Comparison of ENCODE assay signal across 8 mouse cellular contexts in the genomic region with DNA sequence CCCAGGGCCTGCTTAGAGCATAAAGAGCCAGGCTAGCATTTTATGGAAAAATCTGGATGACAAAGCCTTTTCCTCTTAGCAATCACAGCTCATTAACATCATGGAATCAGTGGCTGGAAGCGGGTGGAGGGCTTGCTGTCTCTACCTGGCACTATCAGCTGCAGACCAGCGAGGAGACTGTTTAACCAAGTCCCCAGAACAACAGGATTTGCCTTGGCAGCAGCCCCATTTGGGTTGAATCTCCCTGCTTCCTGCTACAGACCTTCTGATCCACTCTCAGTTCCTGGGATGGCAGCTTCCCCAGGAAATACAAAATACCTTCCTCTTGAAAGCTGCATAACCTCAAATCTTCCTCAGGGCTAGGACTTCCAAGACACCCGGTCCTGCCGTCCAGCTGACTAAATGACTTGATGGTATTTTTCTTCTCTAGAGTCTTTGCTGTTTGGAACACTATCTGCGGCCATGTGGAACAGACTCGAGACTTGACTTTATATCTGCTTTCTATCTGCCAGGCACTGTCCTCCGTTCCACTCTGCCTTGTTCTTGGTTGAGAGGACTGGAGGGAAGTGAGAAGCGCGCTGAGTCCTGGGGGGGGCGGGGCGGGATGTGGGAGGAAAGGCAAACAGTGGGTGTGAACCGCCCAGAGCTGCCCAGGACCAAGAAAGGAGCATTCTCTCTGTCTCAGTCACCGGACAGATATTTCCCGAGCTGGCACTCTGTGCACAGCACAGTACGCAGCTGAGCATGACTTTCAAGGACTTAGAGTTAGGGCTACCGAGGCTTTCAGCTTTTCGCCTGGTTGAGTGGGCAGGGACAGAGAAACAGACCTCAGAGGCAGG. TPM values are rescaled to one million over a fixed set of nuclear protein-coding genes. Genes with fewer than 3 reads are reported as not detected.
DNase-seq lines count a peak whose midpoint lies in the region; ATAC-seq and TF ChIP-seq lines count a peak whose summit lies in the region.

No protein-coding gene starts in this region.

- H3K9me3 ChIP-seq in embryonic facial prominence, embryonic 12.5 days, result no peaks in the 10 kb centered on the region
- H3K9me3 ChIP-seq in heart, embryonic 14.5 days (ENCODE audit: control insufficient read depth, low read length), result no peaks in the 10 kb centered on the region
- H3K9me3 ChIP-seq in kidney, embryonic 16.5 days (ENCODE audit: low read length), result no peaks in the 10 kb centered on the region

- peaks cover 34% of the 10 kb centered on the region for H3K4me1 ChIP-seq in embryonic facial prominence, embryonic 12.5 days
- H3K4me1 ChIP-seq in heart, embryonic 14.5 days (ENCODE audit: control insufficient read depth in 2 of 2, insufficient read depth in 2 of 2, low read length in 2 of 2), result peaks cover 23 to 33% of the 10 kb centered on the region in 2 experiments
- peaks cover 43% of the 10 kb centered on the region for H3K4me1 ChIP-seq in kidney, embryonic 16.5 days (ENCODE audit: insufficient read depth, low read length)
- H3K4me1 ChIP-seq in small intestine, adult 2 months (ENCODE audit: control insufficient read depth, insufficient read depth, insufficient read length, low read length), result peaks cover 6% of the 10 kb centered on the region

- DNase-seq in 416B (ENCODE audit: low read depth), result peak; percentile 36
- peak; percentile 86 for DNase-seq in adrenal gland, adult 2 months
- DNase-seq in thymus, postnatal 14 days, result no peak

- no peak for TF ChIP-seq POLR2A in small intestine, adult 2 months (IDR thresholded peaks at IDR 0.05; ENCODE audit: low read depth, low read length)

- no peaks in the 10 kb centered on the region for H3K27me3 ChIP-seq in embryonic facial prominence, embryonic 12.5 days
- no peaks in the 10 kb centered on the region for H3K27me3 ChIP-seq in heart, embryonic 14.5 days (ENCODE audit: control insufficient read depth, insufficient read depth, low read length)
- H3K27me3 ChIP-seq in kidney, embryonic 16.5 days (ENCODE audit: insufficient read depth, low read length), result no peaks in the 10 kb centered on the region
- no peaks in the 10 kb centered on the region for H3K27me3 ChIP-seq in small intestine, adult 2 months (ENCODE audit: control insufficient read depth, insufficient read depth, low read length)

- ATAC-seq in embryonic facial prominence, embryonic 12.5 days (ENCODE audit: insufficient number of reproducible peaks, insufficient read depth, low FRiP score, low TSS enrichment), result peak; percentile 31; the same call in 1 of the 2 replicates
- peak; percentile 72 for ATAC-seq in heart, embryonic 14.5 days (ENCODE audit: insufficient number of reproducible peaks, insufficient read depth, low FRiP score, low read depth)
- ATAC-seq in kidney, embryonic 16.5 days (ENCODE audit: low FRiP score, low TSS enrichment), result peak; percentile 86

- 11% methylated on average over 15 of the region's 17 CpGs for WGBS in embryonic facial prominence, embryonic 12.5 days
- WGBS in heart, embryonic 14.5 days, result 10% methylated on average over 13 of the region's 17 CpGs
- 6% methylated on average over 13 of the region's 17 CpGs for WGBS in kidney, embryonic 16.5 days
- 14% methylated on average over 9 of the region's 17 CpGs for WGBS in macrophage (ENCODE audit: missing documents)
- WGBS in small intestine, adult 2 months, result 4% methylated on average over 14 of the region's 17 CpGs

- no peak for TF ChIP-seq CTCF in small intestine, adult 2 months (IDR thresholded peaks at IDR 0.05; ENCODE audit: extremely low read depth, insufficient read length, insufficient replicate concordance, low read depth, low read length)

- H3K36me3 ChIP-seq in embryonic facial prominence, embryonic 12.5 days, result no peaks in the 10 kb centered on the region
- no peaks in the 10 kb centered on the region for H3K36me3 ChIP-seq in heart, embryonic 14.5 days (ENCODE audit: control insufficient read depth, insufficient read depth, low read length)
- H3K36me3 ChIP-seq in kidney, embryonic 16.5 days (ENCODE audit: insufficient read depth, low read length), result no peaks in the 10 kb centered on the region
- H3K36me3 ChIP-seq in macrophage (ENCODE audit: inconsistent target), result no peaks in the 10 kb centered on the region
- no peaks in the 10 kb centered on the region for H3K36me3 ChIP-seq in small intestine, adult 2 months (ENCODE audit: control insufficient read depth, insufficient read depth, low read length)

- H3K79me2 ChIP-seq in macrophage (ENCODE audit: inconsistent target), result no peaks in the 10 kb centered on the region

- H3K9ac ChIP-seq in embryonic facial prominence, embryonic 12.5 days, result peak overlapping the region; percentile 36; the same call in 1 of the 2 replicates
- peak overlapping the region; percentile 61 for H3K9ac ChIP-seq in heart, embryonic 14.5 days (ENCODE audit: low read length)
- peak overlapping the region; percentile 58 for H3K9ac ChIP-seq in kidney, embryonic 16.5 days (replicated peaks; ENCODE audit: low read length)

- H3K4me3 ChIP-seq in embryonic facial prominence, embryonic 12.5 days, result no peak overlapping the region
- H3K4me3 ChIP-seq in heart, embryonic 14.5 days (ENCODE audit: control insufficient read depth in 1 of 2, insufficient read depth in 1 of 2, low read depth in 1 of 2, low read length in 2 of 2), result peak overlapping the region; percentile 10 to 23; a peak in 2 of 4 replicates
- peak overlapping the region; percentile 28 for H3K4me3 ChIP-seq in kidney, embryonic 16.5 days (ENCODE audit: low read length)
- H3K4me3 ChIP-seq in macrophage (ENCODE audit: inconsistent target), result peak overlapping the region; percentile 5; the same call in 1 of the 2 replicates
- peak overlapping the region; percentile 39 for H3K4me3 ChIP-seq in small intestine, adult 2 months (ENCODE audit: low read depth, low read length)

- peak overlapping the region; percentile 40 for H3K4me2 ChIP-seq in embryonic facial prominence, embryonic 12.5 days (replicated peaks)
- peak overlapping the region; percentile 57 for H3K4me2 ChIP-seq in heart, embryonic 14.5 days (ENCODE audit: low read length)
- peak overlapping the region; percentile 52 for H3K4me2 ChIP-seq in kidney, embryonic 16.5 days (replicated peaks; ENCODE audit: low read depth, low read length)

- H3K27ac ChIP-seq in embryonic facial prominence, embryonic 12.5 days, result no peak overlapping the region
- H3K27ac ChIP-seq in heart, embryonic 14.5 days (replicated peaks in 1 of 2; ENCODE audit: control insufficient read depth in 1 of 2, insufficient read depth in 1 of 2, low read depth in 2 of 2, low read length in 2 of 2), result peak overlapping the region; percentile 83 to 90
- H3K27ac ChIP-seq in kidney, embryonic 16.5 days (ENCODE audit: low read length), result peak overlapping the region; percentile 87
- peak overlapping the region; percentile 82 for H3K27ac ChIP-seq in macrophage
- H3K27ac ChIP-seq in small intestine, adult 2 months (ENCODE audit: insufficient read depth, low read depth, low read length), result peak overlapping the region; percentile 66

RNA-seq across cellular contexts. Expression of gene Calm2, which starts 12.4 kb away (rescaled TPM):
- total RNA-seq in adrenal gland, adult 2 months (2021), result 100 to 1,000 TPM; 485 to 563 TPM
- polyA plus RNA-seq in adrenal gland, adult 2 months (2012; rRNA removed), result 6.4 and 6.8 TPM in 2 replicates
- 823 and 840 TPM in 2 replicates for polyA plus RNA-seq in embryonic facial prominence, embryonic 12.5 days (2016; fragmentation: Nextera tagmentation; extraction: Ambion mirVana)
- polyA plus RNA-seq in heart, embryonic 14.5 days (2014; fragmentation: Nextera tagmentation; extraction: Ambion mirVana), result 565 and 616 TPM in 2 replicates
- polyA plus RNA-seq in kidney, embryonic 16.5 days (2015; fragmentation: Nextera tagmentation; extraction: Ambion mirVana), result 1,041 and 1,124 TPM in 2 replicates
- total RNA-seq in macrophage (2018; cell fraction: chromatin; rRNA removed), result 100 to 1,000 TPM in 4 of 26 experiments, 10 to 100 TPM in 22; 38.3 to 133 (median 72.0) TPM
- 100 to 1,000 TPM; 350 to 760 (median 532) TPM for total RNA-seq in macrophage (2018; cell fraction: cytosol; rRNA removed)
- 100 to 1,000 TPM; 119 to 311 (median 172) TPM for total RNA-seq in macrophage (2018; cell fraction: nucleus; rRNA removed)
- polyA plus RNA-seq in macrophage (2018), result 716 to 1,639 TPM (median 783 TPM) in 3 replicates
- polyA plus RNA-seq in small intestine, adult 2 months (2012; rRNA removed), result 7.3 and 22.8 TPM in 2 replicates

RNA-seq across cellular contexts. Expression of gene Stpg4, which starts 31.6 kb away (rescaled TPM):
- not detected for total RNA-seq in adrenal gland, adult 2 months (2021)
- polyA plus RNA-seq in adrenal gland, adult 2 months (2012; rRNA removed), result not detected in 2 replicates
- polyA plus RNA-seq in embryonic facial prominence, embryonic 12.5 days (2016; fragmentation: Nextera tagmentation; extraction: Ambion mirVana), result not detected in 2 replicates
- not detected in 2 replicates for polyA plus RNA-seq in heart, embryonic 14.5 days (2014; fragmentation: Nextera tagmentation; extraction: Ambion mirVana)
- polyA plus RNA-seq in kidney, embryonic 16.5 days (2015; fragmentation: Nextera tagmentation; extraction: Ambion mirVana), result 0.60 TPM in 1 of 2 replicates, not detected in the other
- not detected for total RNA-seq in macrophage (2018; cell fraction: chromatin; rRNA removed)
- total RNA-seq in macrophage (2018; cell fraction: cytosol; rRNA removed), result not detected
- total RNA-seq in macrophage (2018; cell fraction: nucleus; rRNA removed), result not detected
- not detected in 3 replicates for polyA plus RNA-seq in macrophage (2018)
- not detected in 2 replicates for polyA plus RNA-seq in small intestine, adult 2 months (2012; rRNA removed)

Comparison
In these comparisons a context has a peak if more than half of its experiments do, and no peak if none do; other contexts are left out.
1. ATAC-seq: peak in every context shown above with its lines; median percentile 86 in kidney, embryonic 16.5 days; 72 in heart, embryonic 14.5 days; 31 in embryonic facial prominence, embryonic 12.5 days.
2. RNA of gene Calm2, which starts 12.4 kb away (polyA plus RNA-seq): 716 to 1,639 TPM in macrophage, 1,041 to 1,124 TPM in kidney, embryonic 16.5 days, 823 to 840 TPM in embryonic facial prominence, embryonic 12.5 days and 565 to 616 TPM in heart, embryonic 14.5 days; 7.3 to 22.8 TPM in small intestine, adult 2 months and 6.4 to 6.8 TPM in adrenal gland, adult 2 months; every median in the first group is over 10 times any median in the second.
3. Peak in every context shown above with its lines, with median percentiles within 50 percentile points of each other: H3K4me2 ChIP-seq and H3K9ac ChIP-seq.